Mouse (Mus musculus) kidney, postnatal 4 days (tissue): ENCODE measurements around the gene Ugt1a10.
"Not testable (repeated sequence)": the region's sequence is repeated elsewhere in the genome, so short reads cannot be mapped to it uniquely, and the experiment has no call there.

ENCODE experiments used
- DNase-seq, 2 experiments: peaks; one replicate each; pipeline ENCODE4 v3.0.0; 2021; ENCODE audit warnings: mixed read lengths in 2 of 2

Gene Ugt1a10

DNA sequence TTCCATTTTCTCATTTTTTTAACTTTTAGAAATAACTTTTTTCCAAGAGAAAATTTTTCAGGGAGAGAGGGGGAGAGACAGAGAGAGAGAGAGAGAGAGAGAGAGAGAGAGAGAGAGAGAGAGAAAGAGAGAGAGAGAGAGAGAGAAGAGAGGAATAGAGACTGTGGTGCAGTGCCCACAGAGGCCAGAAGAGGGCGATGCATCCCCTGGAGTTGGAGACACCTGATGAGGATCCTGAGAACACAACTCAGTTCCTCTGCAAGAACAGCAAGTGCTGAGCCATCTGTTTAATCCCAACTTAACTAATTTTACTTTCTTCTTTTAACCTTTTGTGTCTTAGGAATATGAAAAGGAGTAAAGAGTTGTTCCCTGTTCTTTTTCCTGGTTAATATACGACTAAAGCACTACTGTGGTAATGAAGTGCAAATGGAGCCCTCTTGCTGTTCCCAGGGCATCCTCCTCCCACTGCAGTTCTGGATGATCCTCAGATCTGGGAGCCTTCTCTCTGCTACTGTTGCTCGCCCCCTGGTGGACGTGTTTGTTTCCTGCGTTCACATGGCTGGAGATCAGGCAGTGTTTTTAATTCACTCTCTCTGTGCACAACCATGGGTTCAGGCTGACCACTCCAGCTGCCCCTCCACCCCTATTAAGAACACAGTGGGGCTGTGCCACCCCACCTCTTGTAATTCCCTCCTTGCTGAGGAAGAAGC, 88.9 kb downstream of the Ugt1a10 start:
- peak; percentile 82 to 85 for DNase-seq

DNA sequence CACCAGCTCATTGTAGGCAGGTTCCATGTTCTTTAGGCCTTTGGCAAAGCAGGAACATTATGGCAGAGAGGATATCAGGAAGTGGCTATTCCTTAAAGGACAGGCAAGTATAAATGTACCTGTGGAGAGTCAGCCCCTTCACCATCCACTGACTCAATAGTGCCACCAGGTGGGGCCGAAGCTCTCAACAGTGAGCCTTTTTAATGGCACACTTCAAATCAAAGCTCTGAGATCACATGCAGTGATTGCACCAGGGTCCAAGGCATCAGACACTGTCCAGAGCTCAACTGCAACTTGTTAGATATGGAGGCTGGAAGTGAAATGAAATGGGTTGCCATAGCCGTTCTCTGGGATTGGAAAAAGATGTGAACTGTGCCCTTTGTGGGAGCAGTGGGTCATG, 90.1 kb downstream of the Ugt1a10 start:
- peak; percentile 52 to 63 for DNase-seq

DNA sequence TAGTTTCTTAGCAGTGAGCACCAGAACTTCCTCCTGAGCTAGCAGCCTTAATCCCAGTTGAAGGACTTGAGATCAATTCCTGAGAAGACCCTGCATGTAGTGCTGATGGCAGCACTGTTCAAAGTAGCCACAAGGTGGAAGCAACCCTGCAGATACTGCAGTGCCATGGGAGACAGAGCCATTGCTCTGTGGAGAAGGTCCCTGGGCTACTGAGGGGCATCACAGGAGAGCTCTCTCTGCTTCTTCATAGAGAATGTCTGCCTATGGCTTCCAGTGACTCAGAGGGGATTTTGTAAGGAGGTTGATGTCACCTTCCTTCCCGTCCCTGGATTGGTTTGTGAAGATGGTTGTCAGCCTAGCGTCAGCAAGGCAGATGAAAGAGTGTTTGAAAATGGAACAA, 94.9 kb downstream of the Ugt1a10 start:
- peak; percentile 37 to 55 for DNase-seq

DNA sequence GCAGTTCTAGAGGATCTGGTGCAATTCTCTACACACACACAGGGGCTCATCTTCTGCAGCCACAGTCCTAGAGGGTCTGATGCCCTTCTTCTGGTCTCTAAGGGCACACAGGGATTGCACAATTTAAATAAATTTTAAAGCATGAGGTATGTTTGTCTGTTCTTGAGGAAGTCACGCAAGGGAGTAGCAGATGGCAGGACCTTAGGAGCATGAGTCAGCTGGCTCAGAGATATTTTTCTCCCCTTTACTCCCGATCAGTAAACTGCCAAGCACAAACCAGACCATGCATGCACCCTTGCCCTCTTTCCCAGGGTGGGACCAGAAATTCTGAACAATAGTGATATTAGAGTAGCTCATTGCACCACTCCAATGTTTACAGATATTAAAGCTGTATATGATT, 103.2 kb downstream of the Ugt1a10 start:
- no peak for DNase-seq

DNA sequence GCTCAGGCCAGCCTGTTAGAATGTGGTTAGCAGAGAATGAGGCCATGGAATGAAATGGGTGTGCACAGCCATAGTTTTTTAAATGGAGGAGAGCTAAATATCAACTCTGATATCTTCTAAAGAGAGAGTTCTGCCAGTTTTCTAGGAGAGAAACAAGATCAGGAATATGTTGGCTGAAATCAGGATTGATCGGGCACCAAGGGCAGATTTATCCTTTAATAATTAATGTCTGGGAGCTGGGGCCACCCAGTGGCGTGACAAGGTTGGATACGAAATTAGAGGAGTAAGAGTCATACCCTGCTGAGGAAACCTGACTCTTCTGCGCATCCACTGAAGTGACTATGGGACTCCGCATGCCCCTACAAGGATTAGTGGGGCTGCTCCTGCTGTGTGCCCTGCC, 110.5 kb downstream of the Ugt1a10 start, which contains the start of gene Ugt1a5:
TSS of gene Ugt1a5 (plus strand) at position 302 of the 400 bp plus-strand sequence.
- no peak for DNase-seq

DNA sequence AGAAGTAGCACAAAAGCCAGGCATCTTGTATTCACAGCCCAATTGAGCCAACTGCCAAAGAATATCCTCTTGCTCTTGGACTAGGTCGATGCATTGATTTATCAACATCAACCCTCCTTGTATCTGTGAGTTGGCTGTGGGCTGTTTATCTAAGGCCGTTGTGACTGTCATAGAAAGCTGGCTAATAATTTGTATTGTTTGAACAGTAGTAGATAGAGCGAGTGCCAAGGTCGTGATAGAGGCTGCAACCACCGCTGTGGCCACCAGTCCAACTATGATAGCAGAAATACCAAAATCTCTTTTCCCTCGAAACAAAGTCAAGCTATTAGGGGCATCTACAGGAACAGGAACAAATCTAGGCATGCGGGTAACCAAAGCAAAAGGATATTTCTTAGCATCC, 117.0 kb downstream of the Ugt1a10 start:
- DNase-seq: not testable (repeated sequence)

DNA sequence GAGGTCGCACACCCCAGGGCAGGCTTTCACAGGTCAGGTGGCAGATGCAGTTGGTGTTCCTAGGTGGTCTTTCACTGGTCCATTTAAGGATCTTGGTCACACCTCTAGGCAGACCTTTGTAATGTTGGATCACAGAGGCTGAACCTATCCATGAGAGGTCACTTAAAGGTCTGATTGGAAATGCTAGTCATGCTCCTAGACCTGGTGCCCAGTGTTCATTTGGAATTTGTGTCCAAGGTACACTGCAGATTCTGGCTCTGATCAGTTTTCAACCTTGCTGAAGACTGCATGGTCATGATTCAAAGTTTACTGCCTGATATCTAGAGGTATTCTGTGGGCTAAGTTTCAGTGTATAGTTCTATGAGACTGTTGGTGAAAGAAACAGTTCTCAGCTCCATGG, 124.5 kb downstream of the Ugt1a10 start:
- no peak for DNase-seq

DNA sequence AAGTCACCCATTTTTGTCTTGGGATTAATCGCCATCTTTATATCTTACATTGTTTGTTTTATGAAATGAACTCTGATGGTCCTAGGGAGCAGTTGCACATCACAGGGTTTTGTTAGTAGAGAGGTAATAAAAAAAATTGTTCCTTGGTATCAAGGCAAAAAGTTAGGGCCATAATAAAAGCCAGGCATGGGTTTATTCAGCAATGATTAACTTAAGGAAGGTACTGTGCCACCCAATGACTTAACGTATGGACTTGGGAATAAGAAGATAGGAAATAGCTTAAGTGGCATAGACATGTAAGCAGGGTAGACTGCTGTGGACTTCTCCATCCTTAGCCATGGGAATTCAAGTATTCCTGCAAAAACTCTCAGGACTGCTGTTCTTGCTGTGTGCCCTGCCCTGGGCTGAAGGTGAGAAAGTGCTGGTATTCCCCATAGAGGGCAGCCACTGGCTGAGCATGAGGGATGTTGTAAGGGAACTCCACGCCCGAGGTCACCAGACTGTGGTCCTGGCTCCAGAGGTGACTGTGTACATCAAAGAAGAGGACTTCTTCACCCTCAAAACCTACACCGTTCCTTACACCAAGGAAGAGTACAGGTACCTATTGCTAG, 131.2 kb downstream of the Ugt1a10 start:
- DNase-seq: no peak

DNA sequence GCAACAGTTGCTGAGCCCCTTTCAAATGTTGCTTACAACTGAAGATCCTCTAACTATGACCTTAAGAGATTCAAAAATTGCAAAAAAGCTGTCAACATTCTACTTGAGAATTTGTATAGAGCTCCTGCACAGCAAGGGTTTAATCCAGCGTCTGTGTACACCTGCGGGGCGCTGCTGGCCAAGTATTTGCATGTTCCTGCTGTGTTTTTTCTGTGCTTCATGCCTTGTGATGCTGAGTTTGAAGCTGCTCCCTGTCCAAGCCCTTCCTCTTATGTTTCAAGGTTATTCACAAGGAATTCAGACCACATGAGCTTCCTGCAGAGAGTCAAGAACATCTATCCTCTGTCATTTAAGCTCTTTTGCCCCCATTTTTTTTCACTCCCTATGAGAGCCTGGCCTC, 136.9 kb downstream of the Ugt1a10 start:
- no peak for DNase-seq

DNA sequence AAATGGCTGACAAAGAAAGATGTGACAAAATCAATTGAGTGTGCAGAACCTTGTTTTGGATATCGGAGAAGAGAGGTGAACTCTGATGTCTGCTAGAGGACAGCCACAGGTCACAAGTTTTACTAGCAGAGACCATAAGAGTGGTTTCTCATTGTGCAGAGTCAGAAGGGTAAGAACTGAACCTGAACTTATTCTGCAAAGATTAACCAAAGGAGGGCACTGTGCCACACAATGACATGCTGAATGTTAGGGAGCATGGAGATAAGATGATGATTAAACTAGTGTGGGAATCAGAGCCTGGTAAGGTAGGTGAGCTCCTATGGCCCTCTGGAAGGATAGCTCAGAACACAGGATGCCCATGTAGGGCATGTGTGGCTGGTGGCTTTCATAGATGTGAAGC, 140.5 kb downstream of the Ugt1a10 start:
- peak in 1 of 2 experiments; percentile 47 for DNase-seq

DNA sequence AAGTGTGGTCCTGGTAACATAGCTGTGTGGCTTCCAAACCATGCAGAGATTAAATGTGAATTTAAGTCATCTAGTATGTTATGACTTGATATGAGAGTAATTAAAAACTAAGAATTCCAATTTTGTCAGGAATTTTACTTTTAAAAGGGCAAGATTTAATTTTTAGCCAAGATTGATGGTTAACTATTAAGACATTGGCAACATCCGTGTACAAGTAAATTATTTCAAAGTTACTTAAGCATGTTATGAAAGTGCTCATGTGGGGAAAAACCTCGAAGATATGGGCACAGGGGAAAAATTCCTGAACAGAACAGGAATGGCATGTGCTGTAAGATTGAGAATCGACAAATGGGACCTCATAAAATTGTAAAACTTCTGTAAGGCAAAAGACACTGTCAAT, 142.3 kb downstream of the Ugt1a10 start:
- DNase-seq: no peak

DNA sequence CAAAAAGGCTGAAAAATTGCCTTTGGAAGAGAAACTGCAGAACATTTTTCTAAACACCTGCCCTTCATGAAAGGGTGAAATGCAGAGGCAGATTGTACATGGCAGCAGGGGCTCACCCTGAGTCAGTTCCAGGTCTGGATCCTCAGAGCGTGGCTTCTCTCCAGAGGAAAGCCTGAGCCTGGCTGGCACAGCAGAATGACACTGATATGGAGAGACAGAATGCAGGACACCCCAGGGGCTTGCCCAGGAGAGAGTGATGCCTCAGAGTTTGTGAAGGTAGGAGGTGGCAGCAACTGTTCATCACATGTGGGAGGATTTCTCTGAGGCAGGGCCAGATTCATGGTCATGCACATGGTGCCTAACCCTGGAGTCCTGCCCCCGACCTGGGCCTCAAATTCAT, 144.8 kb downstream of the Ugt1a10 start:
- no peak for DNase-seq

DNA sequence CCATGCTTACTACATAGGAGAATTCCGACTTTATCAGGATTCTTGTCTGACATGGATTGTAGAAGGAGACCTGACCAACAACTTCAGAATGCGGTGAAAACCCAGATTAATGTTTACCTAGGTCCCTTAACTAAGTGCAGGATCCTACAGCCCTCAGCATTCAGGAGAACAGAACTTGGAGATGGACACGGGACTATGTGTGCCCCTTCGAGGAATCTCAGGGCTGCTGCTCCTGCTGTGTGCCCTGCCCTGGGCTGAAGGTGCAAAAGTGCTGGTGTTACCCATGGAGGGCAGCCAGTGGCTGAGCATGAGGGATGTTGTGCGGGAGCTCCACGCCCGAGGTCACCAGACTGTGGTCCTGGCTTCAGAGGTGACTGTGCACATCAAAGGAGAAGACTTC, 145.3 kb downstream of the Ugt1a10 start, which contains the start of gene Ugt1a2:
TSS of gene Ugt1a2 (plus strand) at position 146 of the 400 bp plus-strand sequence.
- DNase-seq: peak in 1 of 2 experiments; percentile 33

DNA sequence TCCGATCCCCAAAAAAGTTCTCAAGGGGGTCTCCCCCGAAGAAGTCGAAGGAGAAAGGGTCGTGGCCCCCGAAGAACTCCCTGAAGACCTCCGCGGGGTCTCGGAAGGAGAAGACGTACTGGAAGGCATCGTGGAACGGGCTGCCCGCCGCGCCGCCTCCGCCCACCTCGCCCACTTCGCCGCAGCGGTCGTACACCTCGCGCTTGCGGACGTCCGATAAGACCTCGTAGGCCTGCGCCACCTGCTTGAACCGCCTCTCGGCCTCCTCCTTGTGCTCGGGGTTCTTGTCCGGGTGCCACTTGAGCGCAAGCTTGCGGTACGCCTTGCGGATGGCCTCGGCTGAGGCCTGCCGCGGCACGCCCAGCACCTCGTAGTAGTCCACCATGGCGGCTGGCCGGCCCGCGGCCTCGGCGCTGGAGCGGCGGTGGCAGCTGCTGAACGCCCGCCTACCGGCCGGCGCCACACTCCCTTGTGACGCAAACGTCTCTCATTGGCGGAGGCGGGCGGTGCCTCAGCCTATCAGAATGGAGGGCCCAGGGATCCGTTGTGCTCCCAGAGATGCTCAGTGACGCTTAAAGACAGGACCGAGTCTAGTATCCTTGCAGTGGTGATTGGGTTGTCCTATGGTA, 150.2 kb downstream of the Ugt1a10 start, which contains the start of gene Dnajb3:
TSS of gene Dnajb3 (minus strand) at position 489 of the 629 bp plus-strand sequence.
- peak; percentile 82 to 89 for DNase-seq

DNA sequence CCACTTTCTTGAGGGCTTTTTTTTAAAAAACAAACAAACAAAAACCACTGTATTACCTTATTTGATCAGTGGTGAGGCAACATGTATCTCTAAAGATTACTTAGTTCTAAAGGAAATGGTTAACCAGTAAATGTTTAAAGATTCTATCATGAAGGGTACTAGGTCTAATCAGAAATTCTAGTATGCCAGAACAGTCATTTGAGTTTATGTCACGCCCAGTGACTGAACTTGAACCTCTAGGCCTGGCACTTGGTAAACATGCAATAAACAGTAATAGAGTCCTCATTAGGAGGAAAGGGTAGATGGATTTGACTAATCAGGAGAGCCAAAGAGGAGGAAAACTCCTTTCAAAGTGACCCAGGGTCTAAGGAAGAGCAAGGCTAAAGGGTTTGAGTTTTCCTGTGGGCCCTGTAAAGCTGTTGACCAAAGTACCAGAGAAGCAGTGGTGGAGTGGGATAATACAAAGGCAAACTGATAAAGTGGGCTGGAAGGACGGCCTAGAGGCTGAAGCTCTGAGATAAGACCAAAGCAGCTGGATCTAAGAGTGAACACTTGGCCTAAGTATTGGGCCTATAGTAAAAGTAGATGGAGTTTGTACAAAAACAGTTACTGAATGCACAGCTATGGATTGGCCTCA, 151.8 kb downstream of the Ugt1a10 start:
- no peak for DNase-seq

DNA sequence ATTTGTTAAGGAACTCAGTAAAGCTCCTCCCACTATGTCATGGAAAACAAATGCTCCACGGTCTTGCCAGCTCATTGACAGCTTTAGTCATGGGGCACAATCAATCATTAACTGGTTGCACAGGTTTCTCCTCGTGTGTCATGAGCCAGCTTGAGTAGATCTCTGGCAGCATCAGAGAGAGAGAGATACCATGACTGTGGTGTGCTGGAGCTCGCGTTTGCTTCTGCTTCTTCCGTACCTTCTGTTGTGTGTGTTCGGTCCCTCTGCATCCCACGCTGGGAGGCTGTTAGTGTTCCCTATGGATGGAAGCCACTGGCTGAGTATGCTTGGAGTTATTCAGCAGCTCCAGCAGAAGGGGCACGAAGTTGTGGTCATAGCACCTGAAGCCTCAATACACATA, 156.6 kb downstream of the Ugt1a10 start, which contains the start of gene Ugt1a1:
TSS of gene Ugt1a1 (plus strand) at position 148 of the 400 bp plus-strand sequence.
- DNase-seq: no peak

DNA sequence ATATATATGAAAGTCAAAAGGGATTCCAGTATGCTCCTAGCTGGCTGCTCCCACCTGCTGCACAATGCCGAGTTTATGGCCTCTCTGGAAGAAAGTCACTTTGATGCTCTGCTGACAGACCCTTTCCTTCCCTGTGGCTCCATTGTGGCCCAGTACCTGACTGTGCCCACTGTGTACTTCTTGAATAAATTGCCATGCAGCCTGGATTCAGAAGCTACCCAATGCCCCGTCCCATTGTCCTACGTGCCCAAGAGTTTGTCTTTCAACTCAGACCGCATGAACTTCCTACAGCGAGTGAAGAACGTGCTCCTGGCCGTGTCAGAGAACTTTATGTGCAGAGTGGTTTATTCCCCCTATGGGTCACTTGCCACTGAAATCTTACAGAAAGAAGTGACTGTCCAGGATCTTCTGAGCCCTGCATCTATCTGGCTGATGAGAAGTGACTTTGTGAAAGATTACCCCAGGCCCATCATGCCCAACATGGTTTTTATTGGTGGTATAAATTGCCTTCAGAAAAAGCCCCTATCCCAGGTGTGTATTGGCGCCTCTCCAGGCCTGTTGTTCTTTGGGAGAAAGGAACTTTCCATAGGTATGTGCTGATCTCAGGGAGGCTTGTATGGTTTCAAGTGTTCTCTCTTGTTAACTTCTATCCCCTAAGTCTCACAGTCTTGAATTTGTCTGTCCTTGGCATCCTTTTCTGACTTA, 157.3 kb downstream of the Ugt1a10 start:
- DNase-seq: no peak

DNA sequence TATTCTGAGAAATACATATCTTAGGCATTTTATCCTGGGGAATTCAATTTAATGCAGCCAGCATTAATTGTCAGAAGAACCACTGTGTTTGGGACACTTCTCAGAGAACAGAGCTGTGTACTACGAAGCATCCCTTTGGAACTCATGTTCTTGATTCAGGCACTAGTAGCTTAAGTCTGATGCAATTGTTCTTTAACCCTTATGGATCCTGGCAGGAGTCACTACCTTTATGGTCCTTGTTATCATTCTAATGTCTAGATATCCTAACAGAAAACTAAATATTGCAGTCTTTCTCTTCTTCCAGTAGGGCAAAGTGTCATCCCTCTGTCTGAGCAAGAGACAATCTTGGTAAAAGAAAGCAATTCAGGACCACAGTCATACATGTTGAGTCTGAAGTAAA, 157.9 kb downstream of the Ugt1a10 start:
- DNase-seq: no peak

DNA sequence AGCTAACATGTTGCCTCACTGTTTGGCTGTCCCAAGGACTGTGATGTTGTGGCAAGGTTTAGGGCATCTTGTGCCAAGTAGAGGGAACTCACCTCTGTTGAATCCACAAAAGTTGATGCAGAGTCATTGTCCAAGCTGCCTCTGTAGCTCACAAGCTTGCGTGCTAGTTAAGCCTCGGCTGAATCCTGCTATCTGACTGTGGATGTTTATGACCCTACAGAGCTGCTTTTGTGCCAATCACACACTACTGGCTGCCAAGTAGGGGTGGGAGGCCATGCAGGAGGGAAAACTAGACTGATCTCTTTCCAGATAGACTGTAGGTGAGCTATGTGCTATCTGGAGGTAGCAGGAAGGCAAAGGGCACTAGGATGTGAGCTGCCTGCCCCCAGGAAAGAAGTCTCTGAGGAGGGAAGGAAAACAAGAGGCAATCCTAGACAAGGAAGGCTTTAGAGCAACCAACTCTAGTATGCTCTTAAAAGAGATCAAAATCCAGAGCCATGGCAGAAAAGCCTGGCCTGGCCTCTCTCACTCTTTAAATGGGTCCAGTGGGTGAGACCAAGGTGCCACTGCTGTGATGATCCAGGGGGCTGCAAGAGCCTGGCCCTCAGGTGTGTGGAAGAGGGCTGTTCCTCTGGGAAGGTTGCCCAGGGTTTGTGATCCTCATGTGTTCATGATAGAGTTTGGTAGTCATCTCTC, 158.7 kb downstream of the Ugt1a10 start:
- no peak for DNase-seq

DNA sequence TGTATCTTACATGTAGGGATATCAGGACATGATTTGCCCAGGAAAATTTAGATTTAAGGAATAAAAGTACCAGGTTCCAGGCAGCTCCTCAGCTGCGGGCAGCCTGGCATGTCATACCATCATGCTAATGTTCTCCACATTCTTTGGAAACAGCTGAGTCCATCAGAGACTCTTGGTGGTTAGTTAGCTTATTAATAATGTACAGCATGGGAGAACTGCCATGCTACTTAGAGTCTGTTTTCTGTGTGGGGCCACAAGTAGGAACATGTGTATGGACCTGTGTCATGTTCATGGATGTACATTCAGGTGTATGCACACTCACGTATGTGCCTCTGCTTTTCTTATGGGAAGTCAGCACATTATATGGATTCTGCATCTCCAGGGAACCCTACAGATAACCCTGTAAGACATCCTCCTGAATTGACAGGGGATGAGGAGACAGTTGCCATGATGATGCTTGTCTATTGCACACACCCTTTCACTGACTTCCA, 159.3 kb downstream of the Ugt1a10 start:
- no peak for DNase-seq

DNA sequence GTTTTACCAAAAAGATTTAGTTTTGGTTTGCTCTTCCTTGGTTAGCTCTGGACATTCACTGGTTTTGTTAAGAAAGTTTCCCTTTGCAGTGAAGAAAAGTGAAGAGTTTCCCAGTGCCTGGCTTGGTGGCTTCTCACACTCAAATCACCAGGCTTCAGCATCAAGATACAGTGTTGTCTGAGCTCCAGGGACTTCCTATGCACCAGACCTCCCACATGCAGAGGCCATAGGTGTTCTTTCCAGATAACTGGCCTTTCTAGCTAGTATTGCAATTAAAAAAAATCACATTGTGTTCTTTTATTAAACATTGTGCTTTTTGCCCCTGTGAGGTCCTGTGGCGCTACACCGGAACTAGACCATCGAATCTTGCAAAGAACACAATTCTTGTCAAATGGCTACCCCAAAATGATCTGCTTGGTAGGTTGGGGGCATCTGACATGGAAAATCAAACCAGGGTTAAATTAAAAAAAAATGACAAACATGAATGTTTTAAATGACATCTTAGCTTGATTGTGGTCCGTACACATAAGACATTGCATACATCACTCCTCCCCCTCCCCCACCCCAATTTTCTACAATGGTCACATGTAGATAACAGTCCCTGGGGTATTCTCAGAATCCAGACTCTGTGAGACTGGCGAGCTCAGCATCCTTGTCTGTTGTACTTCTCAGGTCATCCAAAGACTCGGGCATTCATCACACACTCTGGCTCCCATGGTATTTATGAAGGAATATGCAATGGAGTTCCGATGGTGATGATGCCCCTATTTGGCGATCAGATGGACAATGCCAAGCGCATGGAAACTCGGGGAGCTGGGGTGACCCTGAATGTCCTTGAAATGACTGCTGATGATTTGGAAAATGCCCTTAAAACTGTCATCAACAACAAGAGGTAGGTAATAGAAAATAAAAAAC, 160.5 kb downstream of the Ugt1a10 start:
- no peak for DNase-seq
